Mouse (Mus musculus) lung, postnatal 0 days (tissue): ENCODE measurements around the gene Selenom. TPM values are rescaled to one million over a fixed set of nuclear protein-coding genes. Genes with fewer than 3 reads are reported as not detected.

Experiments used
- ATAC-seq: fragments of 200-750 bp; cut with Nextera tagmentation; 2 replicates; pipeline ENCODE4 v1.8.0; 2017; ENCODE audit warnings: moderate library complexity
- DNase-seq: peaks from one replicate; pipeline ENCODE4 v3.0.0-alpha.2; 2016; ENCODE audit warnings: low spot score
- H3K27ac ChIP-seq: fragments of 300-500 bp; sonication (generic); 2 replicates; pipeline ENCODE4 v1.5.1; 2014; ENCODE audit warnings: antibody characterized with exemption, mild to moderate bottlenecking, low read length, mixed read lengths
- H3K27me3 ChIP-seq: fragments of 300-500 bp; sonication (generic); replicated peaks from 2 replicates; pipeline ENCODE4 v1.6.1; 2014; ENCODE audit warnings: low read length, mixed read lengths; ENCODE audit not compliant: insufficient read depth
- H3K36me3 ChIP-seq: fragments of 300-500 bp; sonication (generic); 2 replicates; pipeline ENCODE4 v1.6.1; 2014; ENCODE audit warnings: low read length, mixed read lengths; ENCODE audit not compliant: insufficient read depth
- H3K4me1 ChIP-seq: fragments of 300-500 bp; sonication (generic); 2 replicates; pipeline ENCODE4 v1.6.1; 2014; ENCODE audit warnings: antibody characterized with exemption, low read depth, low read length, mixed read lengths; ENCODE audit not compliant: insufficient read depth
- H3K4me2 ChIP-seq: fragments of 300-500 bp; sonication (generic); replicated peaks from 2 replicates; pipeline ENCODE4 v1.6.1; 2014; ENCODE audit warnings: low read depth, mild to moderate bottlenecking, low read length, moderate library complexity, mixed read lengths
- H3K4me3 ChIP-seq: fragments of 300-500 bp; sonication (generic); 2 replicates; pipeline ENCODE4 v1.5.1; 2014; ENCODE audit warnings: low read depth, low read length
- H3K9ac ChIP-seq: fragments of 300-500 bp; sonication (generic); replicated peaks from 2 replicates; pipeline ENCODE4 v1.6.1; 2014; ENCODE audit warnings: low read depth, mild to moderate bottlenecking
- H3K9me3 ChIP-seq: fragments of 300-500 bp; sonication (generic); 2 replicates; pipeline ENCODE4 v1.6.1; 2016; ENCODE audit warnings: low read length, mixed read lengths
- CTCF ChIP-seq: IDR thresholded peaks from 2 replicates; pipeline ENCODE4 v1.5.1; 2016; ENCODE audit warnings: antibody characterized with exemption, mild to moderate bottlenecking
- EP300 ChIP-seq: IDR thresholded peaks from 2 replicates; pipeline ENCODE4 v1.6.1; 2016; ENCODE audit warnings: antibody characterized with exemption, mild to moderate bottlenecking, control low read depth
- WGBS: fragments of 180-500 bp; shearing (Covaris S2); extraction: QIAGEN DNeasy Blood & Tissue Kit; methylation state at CpG from one replicate; pipeline ENCODE4 v1.1.7; 2014; 5-methylcytosine and 5-hydroxymethylcytosine counted together
- polyA plus RNA-seq: library from polyadenylated mRNA; unstranded; fragments of >200 nt; fragmentation: Nextera tagmentation; extraction: Ambion mirVana; gene quantifications from 2 replicates; pipeline ENCODE4 v1.2.1, GENCODE M21; 2015

Selenom gene
- polyA plus RNA-seq, 1 experiment from 2014 or later = 60.8 TPM

- no peak overlapping the region for H3K4me2 ChIP-seq
- no peak overlapping the region for H3K9ac ChIP-seq
- WGBS = 48% methylated on average over 8 of the region's 8 CpGs
- TF ChIP-seq CTCF = no peak
- no peaks in the 10 kb centered on the region for H3K9me3 ChIP-seq
- DNase-seq = no peak
- H3K27ac ChIP-seq = no peak overlapping the region
- no peaks in the 10 kb centered on the region for H3K4me1 ChIP-seq
- no peaks in the 10 kb centered on the region for H3K36me3 ChIP-seq
- H3K27me3 ChIP-seq = no peaks in the 10 kb centered on the region
- no peak for ATAC-seq
- H3K4me3 ChIP-seq = no peak overlapping the region
Observed at GRCm38 (mm10) chr11:3509181-3510085, 5.1 kb upstream of the Selenom start.

- no peaks in the 10 kb centered on the region for H3K27me3 ChIP-seq
- no peak overlapping the region for H3K9ac ChIP-seq
- H3K4me2 ChIP-seq = no peak overlapping the region
- DNase-seq (no peak), ATAC-seq (no peak)
- TF ChIP-seq CTCF = no peak
- no peak for TF ChIP-seq EP300
- no peak overlapping the region for H3K4me3 ChIP-seq
- 66% methylated on average over 2 of the region's 2 CpGs for WGBS
- H3K4me1 ChIP-seq = no peaks in the 10 kb centered on the region
- H3K27ac ChIP-seq = no peak overlapping the region
- H3K9me3 ChIP-seq = no peaks in the 10 kb centered on the region
- H3K36me3 ChIP-seq = no peaks in the 10 kb centered on the region
Observed at GRCm38 (mm10) chr11:3510321-3510720, 4.2 kb upstream of the Selenom start.

- no peaks in the 10 kb centered on the region for H3K9me3 ChIP-seq
- H3K4me2 ChIP-seq = no peak overlapping the region
- DNase-seq (no peak), ATAC-seq (no peak)
- WGBS = 85% methylated on average over 6 of the region's 6 CpGs
- no peak overlapping the region for H3K27ac ChIP-seq
- 0 out of 2 replicates have a peak, but pooled peaks cover 2% of the 10 kb centered on the region for H3K27me3 ChIP-seq
- no peaks in the 10 kb centered on the region for H3K4me1 ChIP-seq
- H3K36me3 ChIP-seq = no peaks in the 10 kb centered on the region
- H3K9ac ChIP-seq = no peak overlapping the region
- H3K4me3 ChIP-seq = no peak overlapping the region
- no peak for TF ChIP-seq CTCF
Observed at GRCm38 (mm10) chr11:3513291-3513690, 1.2 kb upstream of the Selenom start.

GRCm38 (mm10) chr11:3515216-3515615, 732 bp downstream of the Selenom start:
- no peak overlapping the region for H3K27ac ChIP-seq
- peak overlapping the region; percentile 61 for H3K4me2 ChIP-seq
- H3K4me1 ChIP-seq = no peaks in the 10 kb centered on the region
- peak overlapping the region; percentile 34 for H3K4me3 ChIP-seq
- 20% methylated on average over 4 of the region's 4 CpGs for WGBS
- ATAC-seq = 0 out of 2 replicates have a peak, but pooled peaks have one; percentile 0
- TF ChIP-seq EP300 (no peak), CTCF (no peak)
- no peaks in the 10 kb centered on the region for H3K36me3 ChIP-seq
- H3K9me3 ChIP-seq = no peaks in the 10 kb centered on the region
- H3K9ac ChIP-seq = peak overlapping the region; percentile 39; the same call in 1 of the 2 replicates
- H3K27me3 ChIP-seq = 0 out of 2 replicates have a peak, but pooled peaks cover 2% of the 10 kb centered on the region
- DNase-seq = peak; percentile 27

- ATAC-seq (no peak), DNase-seq (no peak)
- Histone ChIP-seq H3K27ac (no peak overlapping the region), H3K4me3 (no peak overlapping the region), H3K4me2 (peak overlapping the region; percentile 61; the same call in 1 of the 2 replicates), H3K4me1 (no peaks in the 10 kb centered on the region), H3K36me3 (no peaks in the 10 kb centered on the region), H3K27me3 (0 out of 2 replicates have a peak, but pooled peaks cover 2% of the 10 kb centered on the region), H3K9me3 (no peaks in the 10 kb centered on the region), H3K9ac (no peak overlapping the region)
- no peak for TF ChIP-seq CTCF
- TF ChIP-seq EP300 = no peak
- 72% methylated on average over 4 of the region's 4 CpGs for WGBS
Observed at GRCm38 (mm10) chr11:3515637-3516036, 1.2 kb downstream of the Selenom start.

GRCm38 (mm10) chr11:3516121-3516520, 1.6 kb downstream of the Selenom start:
- no peak overlapping the region for H3K4me2 ChIP-seq
- no peak overlapping the region for H3K4me3 ChIP-seq
- TF ChIP-seq CTCF = no peak
- no peak for TF ChIP-seq EP300
- no peaks in the 10 kb centered on the region for H3K4me1 ChIP-seq
- no peaks in the 10 kb centered on the region for H3K36me3 ChIP-seq
- H3K9me3 ChIP-seq = no peaks in the 10 kb centered on the region
- no peak for DNase-seq
- no peak for ATAC-seq
- 79% methylated on average over 5 of the region's 5 CpGs for WGBS
- H3K9ac ChIP-seq = no peak overlapping the region
- 0 out of 2 replicates have a peak, but pooled peaks cover 2% of the 10 kb centered on the region for H3K27me3 ChIP-seq
- H3K27ac ChIP-seq = no peak overlapping the region
